Mouse (Mus musculus) intestine, embryonic 16.5 days (tissue): Measurements from ENCODE around the gene Rnf25. TPM values are rescaled to one million over a fixed set of nuclear protein-coding genes. Genes with fewer than 3 reads are reported as not detected.

Source experiments
- microRNA-seq: library from miRNA; unstranded; fragments of <30 nt; microRNA quantifications from one replicate; pipeline ENCODE4, GENCODE M21; 2016
- polyA plus RNA-seq: library from polyadenylated mRNA; unstranded; fragments of >200 nt; fragmentation: Nextera tagmentation; extraction: Ambion mirVana; gene quantifications from 2 replicates; pipeline ENCODE4 v1.2.1, GENCODE M21; 2015

Gene Rnf25
- polyA plus RNA-seq, 1 experiment from 2014 or later = 28.2 TPM

Small RNAs within 50 kb of the gene (microRNA-seq; reads per million reads assigned to microRNA genes)
- gene Gm25035 = not detected

Other genes starting within 250 kb of the Rnf25 start
- gene Catip, start 239.3 kb downstream of the Rnf25 start, polyA plus RNA-seq = 0.24 and 0.50 TPM in 2 replicates
- gene Slc11a1, start 226.2 kb downstream of the Rnf25 start, polyA plus RNA-seq = 8.0 and 8.9 TPM in 2 replicates
- 69.4 and 72.3 TPM in 2 replicates for gene Ctdsp1, start 209.9 kb downstream of the Rnf25 start, polyA plus RNA-seq
- gene Vil1, start 192.0 kb downstream of the Rnf25 start, polyA plus RNA-seq = 207 and 244 TPM in 2 replicates
- gene Cnot9, start 95.3 kb downstream of the Rnf25 start, polyA plus RNA-seq = 51.5 and 52.1 TPM in 2 replicates
- 0.10 and 0.29 TPM in 2 replicates for gene Plcd4, start 58.5 kb downstream of the Rnf25 start, polyA plus RNA-seq
- gene Usp37, start 57.1 kb downstream of the Rnf25 start, polyA plus RNA-seq = 20.3 and 20.9 TPM in 2 replicates
- 3.5 and 3.6 TPM in 2 replicates for gene Zfp142, start 13.2 kb downstream of the Rnf25 start, polyA plus RNA-seq
- 21.5 and 23.3 TPM in 2 replicates for gene Bcs1l, start 13.1 kb downstream of the Rnf25 start, polyA plus RNA-seq
- 3.0 and 3.3 TPM in 2 replicates for gene Stk36, start within 50 bp of the Rnf25 start, polyA plus RNA-seq
- gene Ttll4, start 60.3 kb upstream of the Rnf25 start, polyA plus RNA-seq = 6.9 and 7.1 TPM in 2 replicates
- gene Cyp27a1, start 112.2 kb upstream of the Rnf25 start, polyA plus RNA-seq = 7.6 and 8.0 TPM in 2 replicates
- gene Prkag3, start 147.8 kb upstream of the Rnf25 start, polyA plus RNA-seq = 0.15 and 0.17 TPM in 2 replicates
- gene Wnt6, start 170.5 kb upstream of the Rnf25 start, polyA plus RNA-seq = 0.22 and 0.49 TPM in 2 replicates
- 0.05 and 0.09 TPM in 2 replicates for gene Wnt10a, start 190.1 kb upstream of the Rnf25 start, polyA plus RNA-seq